Mouse (Mus musculus): ENCODE data around the gene Barhl1. TPM values are rescaled to one million over a fixed set of nuclear protein-coding genes. Genes with fewer than 3 reads are reported as not detected.

Gene Barhl1
- polyA plus RNA-seq, 1 experiment = 0.11 TPM

GRCm38 (mm10) chr2:28863857-28864256, 52.6 kb downstream of the Barhl1 start:
- DNase-seq (ENCODE audit: low read depth) = no peak

DNA sequence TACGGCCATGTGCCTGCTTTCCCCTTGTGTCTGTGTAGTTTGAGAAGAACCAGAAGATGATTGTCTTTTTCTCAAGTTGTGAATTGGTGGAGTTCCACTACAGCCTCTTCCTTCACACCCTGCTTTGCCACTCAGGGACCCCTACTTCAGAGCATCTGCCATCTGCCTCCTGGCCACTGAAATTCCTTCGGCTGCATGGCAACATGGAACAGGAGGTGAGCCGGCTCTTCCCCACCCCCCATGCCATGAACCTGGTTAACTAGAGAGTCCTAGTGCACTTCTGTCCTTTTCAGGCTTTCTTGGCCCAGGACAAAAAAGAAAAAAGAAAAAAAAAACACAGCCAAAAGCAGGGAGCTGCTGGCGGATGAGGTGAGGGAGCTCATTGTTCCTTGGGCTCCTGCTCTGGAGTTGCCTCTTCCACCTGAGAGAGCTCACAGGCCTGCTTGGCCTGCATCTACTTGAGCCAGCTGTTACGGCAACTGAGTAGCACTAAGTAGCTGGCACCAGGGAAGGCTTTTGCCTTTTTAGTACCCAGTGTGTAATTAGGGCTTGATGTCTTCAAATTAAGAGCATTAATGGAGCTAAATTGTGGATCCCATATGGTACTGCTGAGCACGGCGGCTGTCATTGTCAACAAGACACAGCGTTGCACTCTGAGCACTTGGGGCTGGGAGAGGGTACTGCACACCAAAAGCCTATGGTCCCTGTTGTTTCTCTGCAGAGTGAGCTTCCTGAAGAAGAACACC, 55.6 kb downstream of the Barhl1 start:
- DNase-seq (ENCODE audit: low read depth) = no peak

DNA sequence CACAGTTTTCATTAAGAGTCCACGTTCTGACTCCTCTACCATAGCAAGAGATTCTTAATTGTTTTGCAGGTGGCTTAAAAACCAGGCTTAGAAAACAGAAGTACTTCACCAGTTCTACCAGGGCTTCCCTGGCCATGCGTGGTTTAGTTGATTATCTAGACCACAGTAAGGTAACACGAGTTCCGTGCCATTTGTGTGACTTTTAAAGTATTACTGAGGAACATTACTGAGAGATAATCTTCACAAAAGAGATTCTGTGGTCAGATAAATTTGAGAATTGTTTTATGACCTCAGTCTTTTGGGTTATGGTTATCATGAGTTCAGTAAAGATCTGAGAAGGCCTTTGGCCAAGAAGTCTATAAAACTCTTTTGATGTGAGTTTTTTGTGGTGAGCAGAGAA, 57.2 kb downstream of the Barhl1 start:
- DNase-seq (ENCODE audit: low read depth) = no peak

Other genes starting within 250 kb of the Barhl1 start
- 11.4 and 15.2 TPM in 2 replicates for gene Spaca9, start 216.9 kb downstream of the Barhl1 start, polyA plus RNA-seq (2012; rRNA removed)
- 4.5 and 5.1 TPM in 2 replicates for gene Ak8, start 216.5 kb downstream of the Barhl1 start, polyA plus RNA-seq (2012; rRNA removed)
- 7.9 and 8.6 TPM in 2 replicates for gene Gtf3c4, start 76.3 kb downstream of the Barhl1 start, polyA plus RNA-seq (2012; rRNA removed)
- gene Ddx31, start 76.3 kb downstream of the Barhl1 start, polyA plus RNA-seq (2012; rRNA removed) = 2.7 and 3.1 TPM in 2 replicates
- gene Cfap77, start 138.4 kb upstream of the Barhl1 start, polyA plus RNA-seq (2012; rRNA removed) = 0.80 and 1.7 TPM in 2 replicates
- gene Ttf1, start 143.6 kb upstream of the Barhl1 start, polyA plus RNA-seq (2012; rRNA removed) = 6.9 and 8.3 TPM in 2 replicates
- gene Setx, start 207.5 kb upstream of the Barhl1 start, polyA plus RNA-seq (2012; rRNA removed) = 8.7 and 12.8 TPM in 2 replicates